Mouse (Mus musculus) Patski (cell line): ENCODE measurements at regions not wholly inside any gene's neighbourhood (a gene's known extent, or its start where the extent isn't known, plus 50 kb on each side); places are given as distances from the start of the nearest gene placed in this dataset.

Experiments used
- ATAC-seq: fragments of 100-300 bp; one replicate; pipeline ENCODE4 v1.8.0; 2021
- CTCF ChIA-PET: fragments of 350-600 bp; sonication (Branson Sonifier 250); formaldehyde crosslinking; loops from one replicate; lab custom pipeline; 2022; ENCODE audit warnings: inconsistent platforms; lab: Charles Lee
- POLR2A ChIA-PET: fragments of 350-600 bp; sonication (Branson Sonifier 250); formaldehyde crosslinking; loops from one replicate; lab custom pipeline; 2022; ENCODE audit warnings: antibody characterized with exemption, inconsistent platforms; lab: Charles Lee
- DNase-seq: peaks from one replicate; pipeline ENCODE4 v3.0.0-alpha.2; 2011; ENCODE audit warnings: low read depth, low spot score
- H3K27me3 ChIP-seq: fragments of 371-371 bp; one replicate; pipeline ENCODE4 v1.5.1; 2021
- CTCF ChIP-seq: fragments of 100-300 bp; IDR thresholded peaks from one replicate; pipeline ENCODE4 v1.5.1; 2021
- in situ Hi-C: fragments of 300-500 bp; cut with MboI; formaldehyde crosslinking; loops from 3 replicates; pipeline ENCODE4 v1.11.1; 2018; ENCODE audit warnings: low pct_unique_long_range_greater_than_20kb, mixed read lengths

- DNase-seq: no peak
- no peaks in the 10 kb centered on the region for H3K27me3 ChIP-seq
- no peak for TF ChIP-seq CTCF
- CTCF ChIA-PET: interaction anchor here (0.7 kb wide), 1 partner anchor 165 kb away, joined by 3 read pairs; no protein-coding TSS in a partner anchor
- ATAC-seq: no peak
- in situ Hi-C loops: no loop called here
- POLR2A ChIA-PET: no interaction called here
These were observed 988.5 kb upstream of the Tenm2 start for GRCm38 (mm10) chr11:38224300-38224699.

GRCm38 (mm10) chr11:38203347-38203746, 967.6 kb upstream of the Tenm2 start:
- ATAC-seq (no peak), DNase-seq (no peak)
- POLR2A ChIA-PET: no interaction called here
- H3K27me3 ChIP-seq: no peaks in the 10 kb centered on the region
- no peak for TF ChIP-seq CTCF
- in situ Hi-C loops: no loop called here
- CTCF ChIA-PET: no interaction called here

GRCm38 (mm10) chr11:38201136-38201741, 965.5 kb upstream of the Tenm2 start:
- POLR2A ChIA-PET: no interaction called here
- TF ChIP-seq CTCF: no peak
- DNase-seq (no peak), ATAC-seq (no peak)
- in situ Hi-C loops: no loop called here
- CTCF ChIA-PET: interaction anchor here (1.3 kb wide), 1 partner anchor 16 kb away, joined by 3 read pairs; no protein-coding TSS in a partner anchor
- H3K27me3 ChIP-seq: no peaks in the 10 kb centered on the region

GRCm38 (mm10) chr11:38193719-38194118, 958.0 kb upstream of the Tenm2 start:
- DNase-seq (no peak), ATAC-seq (no peak)
- no peak for TF ChIP-seq CTCF
- CTCF ChIA-PET: no interaction called here
- in situ Hi-C loops: no loop called here
- no peaks in the 10 kb centered on the region for H3K27me3 ChIP-seq
- POLR2A ChIA-PET: no interaction called here

GRCm38 (mm10) chr11:38191895-38192547, 956.3 kb upstream of the Tenm2 start:
- no peaks in the 10 kb centered on the region for H3K27me3 ChIP-seq
- ChIA-PET CTCF (no interaction called here), POLR2A (no interaction called here)
- in situ Hi-C loops: no loop called here
- DNase-seq (no peak), ATAC-seq (no peak)
- TF ChIP-seq CTCF: no peak

- H3K27me3 ChIP-seq: no peaks in the 10 kb centered on the region
- TF ChIP-seq CTCF: no peak
- in situ Hi-C loops: no loop called here
- ChIA-PET POLR2A (no interaction called here), CTCF (no interaction called here)
- DNase-seq (no peak), ATAC-seq (no peak)
These were observed 955.7 kb upstream of the Tenm2 start for GRCm38 (mm10) chr11:38191437-38191836.

GRCm38 (mm10) chr11:38170721-38171120, 935.0 kb upstream of the Tenm2 start:
- no peak for TF ChIP-seq CTCF
- ChIA-PET POLR2A (no interaction called here), CTCF (no interaction called here)

GRCm38 (mm10) chr11:38158310-38158709, 922.5 kb upstream of the Tenm2 start:
- DNase-seq (no peak), ATAC-seq (no peak)
- ChIA-PET POLR2A (no interaction called here), CTCF (interaction anchor here (1.1 kb wide), 1 partner anchor 17 kb away, joined by 3 read pairs; no protein-coding TSS in a partner anchor)
- no peak for TF ChIP-seq CTCF
- peaks cover 3% of the 10 kb centered on the region for H3K27me3 ChIP-seq
- in situ Hi-C loops: no loop called here

More at GRCm38 (mm10) chr11:38170721-38171120, 935.0 kb upstream of the Tenm2 start:
- peaks cover 4% of the 10 kb centered on the region for H3K27me3 ChIP-seq
- in situ Hi-C loops: no loop called here
- ATAC-seq (no peak), DNase-seq (no peak)

- no peak for DNase-seq
- ATAC-seq: no peak
- peaks cover 3% of the 10 kb centered on the region for H3K27me3 ChIP-seq
- no peak for TF ChIP-seq CTCF
- ChIA-PET POLR2A (no interaction called here), CTCF (no interaction called here)
- in situ Hi-C loops: no loop called here
These were observed 921.2 kb upstream of the Tenm2 start for GRCm38 (mm10) chr11:38156944-38157343.

GRCm38 (mm10) chr11:38155706-38156105, 919.9 kb upstream of the Tenm2 start:
- ChIA-PET POLR2A (no interaction called here), CTCF (no interaction called here)
- H3K27me3 ChIP-seq: peaks cover 3% of the 10 kb centered on the region
- no peak for TF ChIP-seq CTCF
- DNase-seq (no peak), ATAC-seq (no peak)
- in situ Hi-C loops: no loop called here

- in situ Hi-C loops: no loop called here
- DNase-seq: no peak
- ChIA-PET POLR2A (no interaction called here), CTCF (no interaction called here)
- TF ChIP-seq CTCF: no peak
- no peaks in the 10 kb centered on the region for H3K27me3 ChIP-seq
- no peak for ATAC-seq
These were observed 907.7 kb upstream of the Tenm2 start for GRCm38 (mm10) chr11:38143436-38143835.

GRCm38 (mm10) chr11:38128851-38129250, 893.1 kb upstream of the Tenm2 start:
- in situ Hi-C loops: no loop called here
- POLR2A ChIA-PET: no interaction called here
- CTCF ChIA-PET: no interaction called here
- no peak for TF ChIP-seq CTCF
- ATAC-seq (no peak), DNase-seq (no peak)
- no peaks in the 10 kb centered on the region for H3K27me3 ChIP-seq
